Mouse (Mus musculus) layer of hippocampus, adult 9-11 months (tissue): ENCODE measurements around the gene Klhl36.
"Not testable (repeated sequence)": the region's sequence is repeated elsewhere in the genome, so short reads cannot be mapped to it uniquely, and the experiment has no call there.

Experiments used
- DNase-seq: peaks from one replicate; pipeline ENCODE4 v3.0.0; 2022

Klhl36 gene

GRCm38 (mm10) chr8:119836831-119837230 lies 25.2 kb upstream of the Klhl36 start:
- peak; percentile 67 for DNase-seq

GRCm38 (mm10) chr8:119837553-119838071 lies 24.5 kb upstream of the Klhl36 start:
- DNase-seq, result peak; percentile 62

GRCm38 (mm10) chr8:119838100-119838982 lies 23.7 kb upstream of the Klhl36 start:
- DNase-seq, result peak; percentile 7

- DNase-seq, result peak; percentile 5
Observed at GRCm38 (mm10) chr8:119838983-119839340, 23.1 kb upstream of the Klhl36 start.

GRCm38 (mm10) chr8:119839419-119840021 lies 22.5 kb upstream of the Klhl36 start:
- peak; percentile 14 for DNase-seq

GRCm38 (mm10) chr8:119840275-119840808 lies 21.7 kb upstream of the Klhl36 start, which contains the start of gene Cotl1:
Gene Cotl1 (minus strand): TSS chr8:119840544.
- peak; percentile 98 for DNase-seq

GRCm38 (mm10) chr8:119840905-119841411 lies 21.1 kb upstream of the Klhl36 start:
- no peak for DNase-seq

- peak; percentile 76 for DNase-seq
Observed at GRCm38 (mm10) chr8:119843444-119843843, 18.6 kb upstream of the Klhl36 start.

- no peak for DNase-seq
Observed at GRCm38 (mm10) chr8:119844577-119844976, 17.5 kb upstream of the Klhl36 start.

GRCm38 (mm10) chr8:119845741-119846140 lies 16.3 kb upstream of the Klhl36 start:
- DNase-seq, result not testable (repeated sequence)

GRCm38 (mm10) chr8:119847232-119847922 lies 14.7 kb upstream of the Klhl36 start:
- DNase-seq, result no peak

GRCm38 (mm10) chr8:119853521-119853920 lies 8.5 kb upstream of the Klhl36 start:
- no peak for DNase-seq

GRCm38 (mm10) chr8:119854035-119854434 lies 8.0 kb upstream of the Klhl36 start:
- DNase-seq, result no peak

GRCm38 (mm10) chr8:119855656-119856055 lies 6.4 kb upstream of the Klhl36 start:
- DNase-seq, result no peak

GRCm38 (mm10) chr8:119857767-119858166 lies 4.3 kb upstream of the Klhl36 start:
- DNase-seq, result peak; percentile 37

GRCm38 (mm10) chr8:119862390-119862734 lies 296 bp downstream of the Klhl36 start:
- no peak for DNase-seq

- no peak for DNase-seq
Observed at GRCm38 (mm10) chr8:119862749-119863148, 683 bp downstream of the Klhl36 start.

- no peak for DNase-seq
Observed at GRCm38 (mm10) chr8:119869616-119870015, 7.5 kb downstream of the Klhl36 start.

- no peak for DNase-seq
Observed at GRCm38 (mm10) chr8:119873181-119873580, 11.1 kb downstream of the Klhl36 start.

GRCm38 (mm10) chr8:119881301-119881700 lies 19.2 kb downstream of the Klhl36 start:
- no peak for DNase-seq

GRCm38 (mm10) chr8:119881917-119882316 lies 19.9 kb downstream of the Klhl36 start:
- DNase-seq, result no peak

- DNase-seq, result no peak
Observed at GRCm38 (mm10) chr8:119883281-119883680, 21.2 kb downstream of the Klhl36 start.

GRCm38 (mm10) chr8:119885612-119886011 lies 23.5 kb downstream of the Klhl36 start:
- no peak for DNase-seq
